Mouse (Mus musculus) lung, postnatal 4 days (tissue): ENCODE measurements around the gene Rgs6.

ENCODE experiments used
- DNase-seq, 2 experiments: peaks; one replicate each; pipeline ENCODE4 v3.0.0; 2021

The Rgs6 gene

GRCm38 (mm10) chr12:82649991-82650390 lies 61.9 kb downstream of the Rgs6 start:
- no peak for DNase-seq

GRCm38 (mm10) chr12:82664598-82664997 lies 76.5 kb downstream of the Rgs6 start:
- DNase-seq, result peak; percentile 26 to 41

GRCm38 (mm10) chr12:82667441-82667840 lies 79.3 kb downstream of the Rgs6 start:
- DNase-seq, result no peak

- DNase-seq, result no peak
Measured at GRCm38 (mm10) chr12:82670201-82670737, 82.2 kb downstream of the Rgs6 start.

- no peak for DNase-seq
Measured at GRCm38 (mm10) chr12:82671591-82671990, 83.5 kb downstream of the Rgs6 start.

GRCm38 (mm10) chr12:82675137-82675536 lies 87.0 kb downstream of the Rgs6 start:
- DNase-seq, result no peak

- no peak for DNase-seq
Measured at GRCm38 (mm10) chr12:82687015-82687414, 98.9 kb downstream of the Rgs6 start.

- DNase-seq, result no peak
Measured at GRCm38 (mm10) chr12:82698886-82699527, 110.9 kb downstream of the Rgs6 start.

GRCm38 (mm10) chr12:82699528-82699905 lies 111.4 kb downstream of the Rgs6 start:
- no peak for DNase-seq

- DNase-seq, result no peak
Measured at GRCm38 (mm10) chr12:82700241-82700640, 112.1 kb downstream of the Rgs6 start.

GRCm38 (mm10) chr12:82700840-82701239 lies 112.7 kb downstream of the Rgs6 start:
- peak in 1 of 2 experiments; percentile 25 for DNase-seq

- peak; percentile 22 to 32 for DNase-seq
Measured at GRCm38 (mm10) chr12:82701359-82701758, 113.3 kb downstream of the Rgs6 start.

GRCm38 (mm10) chr12:82710376-82710775 lies 122.3 kb downstream of the Rgs6 start:
- no peak for DNase-seq

GRCm38 (mm10) chr12:82714284-82714683 lies 126.2 kb downstream of the Rgs6 start:
- DNase-seq, result no peak

- DNase-seq, result no peak
Measured at GRCm38 (mm10) chr12:82723017-82723540, 135.0 kb downstream of the Rgs6 start.

- no peak for DNase-seq
Measured at GRCm38 (mm10) chr12:82726255-82726654, 138.2 kb downstream of the Rgs6 start.

GRCm38 (mm10) chr12:82731587-82731986 lies 143.5 kb downstream of the Rgs6 start:
- DNase-seq, result no peak

GRCm38 (mm10) chr12:82742955-82743354 lies 154.9 kb downstream of the Rgs6 start:
- no peak for DNase-seq

GRCm38 (mm10) chr12:82744026-82744425 lies 155.9 kb downstream of the Rgs6 start:
- DNase-seq, result no peak

- no peak for DNase-seq
Measured at GRCm38 (mm10) chr12:82744826-82745225, 156.7 kb downstream of the Rgs6 start.

- DNase-seq, result no peak
Measured at GRCm38 (mm10) chr12:82747099-82747498, 159.0 kb downstream of the Rgs6 start.

GRCm38 (mm10) chr12:82751846-82752245 lies 163.8 kb downstream of the Rgs6 start:
- DNase-seq, result no peak

- no peak for DNase-seq
Measured at GRCm38 (mm10) chr12:82754501-82754900, 166.4 kb downstream of the Rgs6 start.

- DNase-seq, result peak; percentile 6 to 31
Measured at GRCm38 (mm10) chr12:82756756-82757155, 168.7 kb downstream of the Rgs6 start.

GRCm38 (mm10) chr12:82757367-82757766 lies 169.3 kb downstream of the Rgs6 start:
- DNase-seq, result no peak
